Mouse (Mus musculus): ENCODE data around the gene Iqgap1. TPM values are rescaled to one million over a fixed set of nuclear protein-coding genes. Genes with fewer than 3 reads are reported as not detected.

Iqgap1 gene
- polyA plus RNA-seq, 1 experiment from 2014 or later: 99.2 TPM

DNA sequence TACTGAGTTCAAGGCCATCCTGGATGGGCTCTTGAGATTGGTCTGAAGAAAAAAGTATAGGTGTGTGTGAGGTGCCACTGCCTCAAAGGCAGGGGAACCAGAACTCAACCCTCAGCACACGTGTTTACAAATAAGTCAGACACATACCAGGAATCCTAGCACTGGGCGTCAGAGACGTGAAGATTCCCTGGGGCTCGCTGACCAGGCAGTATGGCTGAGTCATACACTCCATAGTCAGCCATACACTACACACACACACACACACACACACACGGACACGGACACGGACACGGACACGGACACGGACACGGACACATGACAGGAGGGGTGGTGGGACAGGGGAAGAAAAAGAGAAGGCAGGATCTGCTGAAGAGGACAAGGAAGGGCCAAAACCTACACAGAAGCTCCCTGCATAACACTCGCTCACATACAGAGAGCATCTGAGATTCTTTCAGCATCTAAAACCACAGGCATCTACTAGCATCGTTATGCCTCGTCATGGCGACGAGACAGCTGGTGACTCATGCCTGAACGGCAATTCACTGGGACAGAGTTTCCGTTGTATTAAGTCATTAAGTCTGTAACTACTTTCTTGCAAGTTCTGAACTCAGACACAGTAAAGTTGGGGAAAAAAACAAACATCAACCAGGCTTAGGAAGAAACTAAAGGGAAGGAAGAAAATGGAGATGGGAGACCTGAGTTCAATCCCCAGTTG is 2.5 kb upstream of the Iqgap1 start:
- H3K36me3 ChIP-seq (ENCODE audit: control insufficient read depth, insufficient read depth, low read length): no peaks in the 10 kb centered on the region
- H3K9ac ChIP-seq (ENCODE audit: low read length): no peak overlapping the region
- WGBS: 70% methylated on average over 18 of the region's 18 CpGs
- no peaks in the 10 kb centered on the region for H3K9me3 ChIP-seq (replicated peaks; ENCODE audit: control insufficient read depth, low read length)
- peaks cover 9% of the 10 kb centered on the region for H3K4me1 ChIP-seq (ENCODE audit: control insufficient read depth, insufficient read depth, low read length)
- no peak overlapping the region for H3K27ac ChIP-seq (ENCODE audit: low read length)
- ATAC-seq (ENCODE audit: insufficient read depth, low FRiP score): no peak
- no peak overlapping the region for H3K4me3 ChIP-seq (replicated peaks; ENCODE audit: low read length)
- no peak overlapping the region for H3K4me2 ChIP-seq (ENCODE audit: low read depth, low read length)
- no peaks in the 10 kb centered on the region for H3K27me3 ChIP-seq (ENCODE audit: control insufficient read depth, insufficient read depth, low read length)

- Histone ChIP-seq H3K4me2 (ENCODE audit: low read depth, low read length) (no peak overlapping the region), H3K9ac (ENCODE audit: low read length) (no peak overlapping the region), H3K4me1 (ENCODE audit: control insufficient read depth, insufficient read depth, low read length) (peaks cover 9% of the 10 kb centered on the region), H3K9me3 (replicated peaks; ENCODE audit: control insufficient read depth, low read length) (no peaks in the 10 kb centered on the region), H3K36me3 (ENCODE audit: control insufficient read depth, insufficient read depth, low read length) (no peaks in the 10 kb centered on the region), H3K27ac (ENCODE audit: low read length) (peak overlapping the region; percentile 86), H3K27me3 (ENCODE audit: control insufficient read depth, insufficient read depth, low read length) (no peaks in the 10 kb centered on the region), H3K4me3 (replicated peaks; ENCODE audit: low read length) (no peak overlapping the region)
- ATAC-seq (ENCODE audit: insufficient read depth, low FRiP score): peak; percentile 87
- whole genome bisulfite sequencing: 45% methylated on average over 11 of the region's 11 CpGs
These were observed 1.7 kb downstream of the Iqgap1 start for GRCm38 (mm10) chr7:80823875-80824682.

DNA sequence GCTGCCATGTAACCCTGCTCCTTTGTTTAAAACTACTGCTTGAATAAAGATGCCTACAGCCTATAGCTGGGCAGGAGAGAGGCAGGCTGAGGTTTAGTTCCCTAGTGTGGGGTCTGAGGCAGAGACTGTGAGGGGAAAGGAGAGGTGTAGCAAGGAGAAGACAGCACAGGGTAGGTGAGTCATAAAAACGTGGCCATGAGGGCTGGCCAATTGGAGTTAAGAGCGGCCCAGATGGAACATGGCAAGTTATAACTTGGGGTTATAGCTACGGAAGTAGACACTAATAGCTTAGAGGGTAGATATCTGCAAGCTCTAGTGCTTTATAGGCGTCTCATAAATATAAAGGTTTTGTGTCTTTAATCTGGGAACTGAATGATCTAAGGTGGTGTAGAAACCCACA is 2.5 kb downstream of the Iqgap1 start:
- no peak overlapping the region for H3K9ac ChIP-seq (ENCODE audit: low read length)
- WGBS: 76% methylated on average over 4 of the region's 4 CpGs
- H3K36me3 ChIP-seq (ENCODE audit: control insufficient read depth, insufficient read depth, low read length): no peaks in the 10 kb centered on the region
- H3K9me3 ChIP-seq (replicated peaks; ENCODE audit: control insufficient read depth, low read length): no peaks in the 10 kb centered on the region
- peaks cover 9% of the 10 kb centered on the region for H3K4me1 ChIP-seq (ENCODE audit: control insufficient read depth, insufficient read depth, low read length)
- H3K27me3 ChIP-seq (ENCODE audit: control insufficient read depth, insufficient read depth, low read length): no peaks in the 10 kb centered on the region
- H3K27ac ChIP-seq (ENCODE audit: low read length): peak overlapping the region; percentile 86; the same call in 1 of the 2 replicates
- H3K4me2 ChIP-seq (ENCODE audit: low read depth, low read length): no peak overlapping the region
- no peak overlapping the region for H3K4me3 ChIP-seq (replicated peaks; ENCODE audit: low read length)
- ATAC-seq (ENCODE audit: insufficient read depth, low FRiP score): no peak

DNA sequence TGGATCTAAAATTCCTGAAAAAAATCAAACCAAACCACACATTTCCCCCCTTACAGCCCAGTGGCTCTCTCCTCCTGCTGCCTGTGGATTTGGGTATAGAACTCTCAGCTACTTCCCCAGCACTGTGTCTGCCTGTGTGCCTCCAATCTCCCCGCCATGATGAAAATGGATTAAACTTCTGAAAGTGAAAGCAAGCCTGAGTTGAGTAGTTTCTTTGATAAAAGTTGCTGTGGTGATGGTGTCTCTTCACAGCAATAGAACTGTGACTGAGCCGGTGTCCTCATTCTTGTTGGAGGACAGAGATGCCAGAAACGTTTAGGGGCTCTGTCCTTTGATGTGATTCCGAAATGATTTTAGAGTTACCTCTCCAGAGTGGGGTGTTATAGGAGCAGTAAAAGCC is 4.9 kb downstream of the Iqgap1 start:
- no peak for ATAC-seq (ENCODE audit: insufficient read depth, low FRiP score)
- Histone ChIP-seq H3K9me3 (replicated peaks; ENCODE audit: control insufficient read depth, low read length) (no peaks in the 10 kb centered on the region), H3K4me2 (ENCODE audit: low read depth, low read length) (no peak overlapping the region), H3K4me1 (ENCODE audit: control insufficient read depth, insufficient read depth, low read length) (peaks cover 9% of the 10 kb centered on the region), H3K4me3 (replicated peaks; ENCODE audit: low read length) (no peak overlapping the region), H3K9ac (ENCODE audit: low read length) (no peak overlapping the region), H3K27ac (ENCODE audit: low read length) (no peak overlapping the region), H3K36me3 (ENCODE audit: control insufficient read depth, insufficient read depth, low read length) (no peaks in the 10 kb centered on the region), H3K27me3 (ENCODE audit: control insufficient read depth, insufficient read depth, low read length) (no peaks in the 10 kb centered on the region)
- 76% methylated on average over 4 of the region's 4 CpGs for WGBS

GRCm38 (mm10) chr7:80816641-80817040 is 9.1 kb downstream of the Iqgap1 start:
- no peak overlapping the region for H3K4me2 ChIP-seq (ENCODE audit: low read depth, low read length)
- H3K9me3 ChIP-seq (replicated peaks; ENCODE audit: control insufficient read depth, low read length): no peaks in the 10 kb centered on the region
- 60% methylated on average over 5 of the region's 5 CpGs for WGBS
- no peak overlapping the region for H3K4me3 ChIP-seq (replicated peaks; ENCODE audit: low read length)
- H3K4me1 ChIP-seq (ENCODE audit: control insufficient read depth, insufficient read depth, low read length): no peaks in the 10 kb centered on the region
- no peak for ATAC-seq (ENCODE audit: insufficient read depth, low FRiP score)
- H3K27me3 ChIP-seq (ENCODE audit: control insufficient read depth, insufficient read depth, low read length): no peaks in the 10 kb centered on the region
- H3K9ac ChIP-seq (ENCODE audit: low read length): no peak overlapping the region
- no peaks in the 10 kb centered on the region for H3K36me3 ChIP-seq (ENCODE audit: control insufficient read depth, insufficient read depth, low read length)
- H3K27ac ChIP-seq (ENCODE audit: low read length): no peak overlapping the region

DNA sequence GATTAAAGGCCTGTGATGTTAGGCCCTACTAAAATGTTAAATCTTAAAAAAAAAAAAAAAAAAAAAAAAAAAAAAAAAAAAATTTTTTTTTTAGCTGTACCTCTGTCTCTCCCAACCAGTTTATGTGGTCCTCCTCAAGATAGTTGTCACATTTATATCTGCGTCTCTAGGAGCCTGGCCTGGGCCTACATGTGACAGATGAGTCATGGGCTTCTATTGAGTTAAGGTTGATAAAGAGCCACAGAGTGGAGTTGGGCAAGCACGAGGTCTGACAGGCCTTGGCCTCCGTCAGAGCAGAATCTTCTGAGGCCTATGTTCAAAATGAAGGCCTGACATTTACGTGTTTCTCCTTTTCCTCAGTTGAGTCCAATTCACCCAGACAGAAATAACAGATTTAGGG is 12.4 kb downstream of the Iqgap1 start:
- no peak overlapping the region for H3K27ac ChIP-seq (ENCODE audit: low read length)
- H3K4me1 ChIP-seq (ENCODE audit: control insufficient read depth, insufficient read depth, low read length): no peaks in the 10 kb centered on the region
- H3K4me2 ChIP-seq (ENCODE audit: low read depth, low read length): no peak overlapping the region
- ATAC-seq (ENCODE audit: insufficient read depth, low FRiP score): no peak
- H3K9ac ChIP-seq (ENCODE audit: low read length): no peak overlapping the region
- 72% methylated on average over 4 of the region's 4 CpGs for WGBS
- no peaks in the 10 kb centered on the region for H3K9me3 ChIP-seq (replicated peaks; ENCODE audit: control insufficient read depth, low read length)
- no peaks in the 10 kb centered on the region for H3K36me3 ChIP-seq (ENCODE audit: control insufficient read depth, insufficient read depth, low read length)
- H3K27me3 ChIP-seq (ENCODE audit: control insufficient read depth, insufficient read depth, low read length): no peaks in the 10 kb centered on the region
- no peak overlapping the region for H3K4me3 ChIP-seq (replicated peaks; ENCODE audit: low read length)

GRCm38 (mm10) chr7:80806331-80806730 is 19.4 kb downstream of the Iqgap1 start:
- Histone ChIP-seq H3K36me3 (ENCODE audit: control insufficient read depth, insufficient read depth, low read length) (no peaks in the 10 kb centered on the region), H3K9ac (ENCODE audit: low read length) (no peak overlapping the region), H3K27me3 (ENCODE audit: control insufficient read depth, insufficient read depth, low read length) (no peaks in the 10 kb centered on the region), H3K4me3 (replicated peaks; ENCODE audit: low read length) (no peak overlapping the region), H3K4me2 (ENCODE audit: low read depth, low read length) (no peak overlapping the region), H3K27ac (ENCODE audit: low read length) (no peak overlapping the region), H3K4me1 (ENCODE audit: control insufficient read depth, insufficient read depth, low read length) (peaks cover 6% of the 10 kb centered on the region; the same call in 1 of the 2 replicates), H3K9me3 (replicated peaks; ENCODE audit: control insufficient read depth, low read length) (no peaks in the 10 kb centered on the region)
- no peak for ATAC-seq (ENCODE audit: insufficient read depth, low FRiP score)
- WGBS: 62% methylated on average over 4 of the region's 4 CpGs

- Histone ChIP-seq H3K4me2 (ENCODE audit: low read depth, low read length) (peak overlapping the region; percentile 75), H3K36me3 (ENCODE audit: control insufficient read depth, insufficient read depth, low read length) (peaks cover 14% of the 10 kb centered on the region; the same call in 1 of the 2 replicates), H3K27ac (ENCODE audit: low read length) (peak overlapping the region; percentile 98), H3K27me3 (ENCODE audit: control insufficient read depth, insufficient read depth, low read length) (no peaks in the 10 kb centered on the region), H3K9me3 (replicated peaks; ENCODE audit: control insufficient read depth, low read length) (no peaks in the 10 kb centered on the region), H3K9ac (ENCODE audit: low read length) (peak overlapping the region; percentile 95), H3K4me3 (replicated peaks; ENCODE audit: low read length) (peak overlapping the region; percentile 95), H3K4me1 (ENCODE audit: control insufficient read depth, insufficient read depth, low read length) (peaks cover 6% of the 10 kb centered on the region; the same call in 1 of the 2 replicates)
- ATAC-seq (ENCODE audit: insufficient read depth, low FRiP score): peak; percentile 98
- under 1% methylated on average over 46 of the region's 47 CpGs for WGBS
These were observed 22.5 kb downstream of the Iqgap1 start for GRCm38 (mm10) chr7:80803173-80803872.
